Comparison of ENCODE assay signal across 23 mouse cellular contexts in genomic region chr1:130779867-130780266, GRCm38 (mm10). TPM values are rescaled to one million over a fixed set of nuclear protein-coding genes. Genes with fewer than 3 reads are reported as not detected.
"Had no signal": no experiment of that assay in that cellular context is flagged by ENCODE, and none has a peak within 500 bp of the region (broad histone marks: within the 10 kb centered on the region; RNA-seq: fewer than 3 reads in every experiment).

No protein-coding gene starts in this region.

- H3K9me3 ChIP-seq: midbrain, embryonic 10.5 days; midbrain, embryonic 13.5 days; neural tube, embryonic 13.5 days; neural tube, embryonic 15.5 days had no signal

- H3K27ac ChIP-seq: liver, embryonic 14.5 days; midbrain, embryonic 10.5 days; midbrain, embryonic 13.5 days; neural tube, embryonic 13.5 days; neural tube, embryonic 15.5 days had no signal

- H3K9ac ChIP-seq: liver, embryonic 14.5 days; lung, embryonic 14.5 days; midbrain, embryonic 13.5 days; neural tube, embryonic 13.5 days; neural tube, embryonic 15.5 days had no signal

- DNase-seq: lung, adult 18-20 months; lung, embryonic 14.5 days; lung, postnatal 10 days; lung, postnatal 4 days; retina, postnatal 1 day; right cerebral cortex, adult 18-20 months; thymus, adult 18-20 months; thymus, postnatal 14 days; thymus, postnatal 36 days had no signal

- H3K36me3 ChIP-seq: midbrain, embryonic 10.5 days; midbrain, embryonic 13.5 days; neural tube, embryonic 13.5 days; neural tube, embryonic 15.5 days had no signal

- H3K4me1 ChIP-seq: neural tube, embryonic 13.5 days; neural tube, embryonic 15.5 days had no signal

- H3K4me3 ChIP-seq: midbrain, embryonic 10.5 days; midbrain, embryonic 13.5 days; myocyte; neural tube, embryonic 13.5 days; neural tube, embryonic 15.5 days had no signal

- H3K27me3 ChIP-seq: midbrain, embryonic 13.5 days; neural tube, embryonic 13.5 days; neural tube, embryonic 15.5 days had no signal

RNA-seq across cellular contexts. Expression of gene Fcamr, which starts 20.8 kb away (rescaled TPM):
- total RNA-seq: megakaryocyte, adult 5-6 weeks; megakaryocyte-erythroid progenitor cell, adult 5-6 weeks had no signal
- polyA plus RNA-seq: liver, embryonic 14.5 days; liver, embryonic 16.5 days; lung, embryonic 14.5 days; lung, embryonic 16.5 days; midbrain, embryonic 10.5 days; midbrain, embryonic 13.5 days; midbrain, embryonic 16.5 days; myocyte; neural tube, embryonic 11.5 days; neural tube, embryonic 13.5 days; neural tube, embryonic 15.5 days; thymus, postnatal 0 days had no signal

RNA-seq across cellular contexts. Expression of gene Pigr, which starts 46.6 kb away (rescaled TPM):
- total RNA-seq: megakaryocyte, adult 5-6 weeks; megakaryocyte-erythroid progenitor cell, adult 5-6 weeks had no signal
- polyA plus RNA-seq: lung, embryonic 14.5 days; midbrain, embryonic 10.5 days; midbrain, embryonic 13.5 days; midbrain, embryonic 16.5 days; neural tube, embryonic 11.5 days; neural tube, embryonic 13.5 days; neural tube, embryonic 15.5 days; stomach, embryonic 14.5 days had no signal
